Mouse (Mus musculus): ENCODE measurements at regions not wholly inside any gene's neighbourhood (a gene's known extent, or its start where the extent isn't known, plus 50 kb on each side); places are given as distances from the start of the nearest gene placed in this dataset.

- Histone ChIP-seq H3K4me2 (ENCODE audit: low read length) (no peak overlapping the region), H3K4me3 (replicated peaks; ENCODE audit: low read depth, low read length) (no peak overlapping the region), H3K36me3 (ENCODE audit: control insufficient read depth, insufficient read depth, low read length) (no peaks in the 10 kb centered on the region), H3K9ac (replicated peaks; ENCODE audit: low read length) (no peak overlapping the region), H3K4me1 (ENCODE audit: control insufficient read depth, insufficient read depth, low read length) (no peaks in the 10 kb centered on the region), H3K9me3 (ENCODE audit: control insufficient read depth, low read length) (no peaks in the 10 kb centered on the region), H3K27me3 (ENCODE audit: control insufficient read depth, insufficient read depth, low read length) (no peaks in the 10 kb centered on the region), H3K27ac (replicated peaks; ENCODE audit: low read depth, low read length) (no peak overlapping the region)
- ATAC-seq (ENCODE audit: low FRiP score, low TSS enrichment) (no peak), DNase-seq (no peak)
- 68% methylated on average over 6 of the region's 6 CpGs for WGBS
Observed at GRCm38 (mm10) chr9:59198221-59198875, 93.0 kb upstream of the Adpgk start.

GRCm38 (mm10) chr9:59197506-59197905 is 93.9 kb upstream of the Adpgk start:
- H3K9me3 ChIP-seq (ENCODE audit: control insufficient read depth, low read length): no peaks in the 10 kb centered on the region
- no peak overlapping the region for H3K27ac ChIP-seq (replicated peaks; ENCODE audit: low read depth, low read length)
- H3K36me3 ChIP-seq (ENCODE audit: control insufficient read depth, insufficient read depth, low read length): no peaks in the 10 kb centered on the region
- H3K9ac ChIP-seq (replicated peaks; ENCODE audit: low read length): no peak overlapping the region
- 82% methylated on average over 12 of the region's 12 CpGs for WGBS
- ATAC-seq (ENCODE audit: low FRiP score, low TSS enrichment): no peak
- no peaks in the 10 kb centered on the region for H3K4me1 ChIP-seq (ENCODE audit: control insufficient read depth, insufficient read depth, low read length)
- DNase-seq: no peak
- H3K4me3 ChIP-seq (replicated peaks; ENCODE audit: low read depth, low read length): no peak overlapping the region
- H3K4me2 ChIP-seq (ENCODE audit: low read length): no peak overlapping the region
- no peaks in the 10 kb centered on the region for H3K27me3 ChIP-seq (ENCODE audit: control insufficient read depth, insufficient read depth, low read length)

GRCm38 (mm10) chr9:59193971-59194370 is 97.4 kb upstream of the Adpgk start:
- Histone ChIP-seq H3K4me2 (ENCODE audit: low read length) (no peak overlapping the region), H3K27ac (replicated peaks; ENCODE audit: low read depth, low read length) (no peak overlapping the region), H3K9me3 (ENCODE audit: control insufficient read depth, low read length) (no peaks in the 10 kb centered on the region), H3K36me3 (ENCODE audit: control insufficient read depth, insufficient read depth, low read length) (no peaks in the 10 kb centered on the region), H3K4me1 (ENCODE audit: control insufficient read depth, insufficient read depth, low read length) (peaks cover 3% of the 10 kb centered on the region; the same call in 1 of the 2 replicates), H3K9ac (replicated peaks; ENCODE audit: low read length) (no peak overlapping the region), H3K27me3 (ENCODE audit: control insufficient read depth, insufficient read depth, low read length) (no peaks in the 10 kb centered on the region), H3K4me3 (replicated peaks; ENCODE audit: low read depth, low read length) (no peak overlapping the region)
- 91% methylated on average over 11 of the region's 11 CpGs for WGBS
- DNase-seq (no peak), ATAC-seq (ENCODE audit: low FRiP score, low TSS enrichment) (no peak)

- H3K27ac ChIP-seq (replicated peaks; ENCODE audit: low read depth, low read length): no peak overlapping the region; the same call in 1 of the 2 replicates
- H3K27me3 ChIP-seq (ENCODE audit: control insufficient read depth, insufficient read depth, low read length): no peaks in the 10 kb centered on the region
- H3K36me3 ChIP-seq (ENCODE audit: control insufficient read depth, insufficient read depth, low read length): no peaks in the 10 kb centered on the region
- no peak overlapping the region for H3K9ac ChIP-seq (replicated peaks; ENCODE audit: low read length)
- ATAC-seq (ENCODE audit: low FRiP score, low TSS enrichment) (no peak), DNase-seq (peak; percentile 29)
- peaks cover 3% of the 10 kb centered on the region; the same call in 1 of the 2 replicates for H3K4me1 ChIP-seq (ENCODE audit: control insufficient read depth, insufficient read depth, low read length)
- 65% methylated on average over 9 of the region's 9 CpGs for WGBS
- H3K4me2 ChIP-seq (ENCODE audit: low read length): no peak overlapping the region
- H3K9me3 ChIP-seq (ENCODE audit: control insufficient read depth, low read length): no peaks in the 10 kb centered on the region
- H3K4me3 ChIP-seq (replicated peaks; ENCODE audit: low read depth, low read length): no peak overlapping the region
Observed at GRCm38 (mm10) chr9:59189141-59189540, 102.2 kb upstream of the Adpgk start.

GRCm38 (mm10) chr9:59188411-59188810 is 102.9 kb upstream of the Adpgk start:
- H3K27ac ChIP-seq (replicated peaks; ENCODE audit: low read depth, low read length): no peak overlapping the region
- no peak overlapping the region for H3K4me2 ChIP-seq (ENCODE audit: low read length)
- peaks cover 3% of the 10 kb centered on the region; the same call in 1 of the 2 replicates for H3K4me1 ChIP-seq (ENCODE audit: control insufficient read depth, insufficient read depth, low read length)
- no peak overlapping the region for H3K4me3 ChIP-seq (replicated peaks; ENCODE audit: low read depth, low read length)
- H3K36me3 ChIP-seq (ENCODE audit: control insufficient read depth, insufficient read depth, low read length): no peaks in the 10 kb centered on the region
- no peak overlapping the region for H3K9ac ChIP-seq (replicated peaks; ENCODE audit: low read length)
- DNase-seq (no peak), ATAC-seq (ENCODE audit: low FRiP score, low TSS enrichment) (no peak)
- H3K9me3 ChIP-seq (ENCODE audit: control insufficient read depth, low read length): no peaks in the 10 kb centered on the region
- WGBS: 68% methylated on average over 4 of the region's 4 CpGs
- H3K27me3 ChIP-seq (ENCODE audit: control insufficient read depth, insufficient read depth, low read length): no peaks in the 10 kb centered on the region

- ATAC-seq (ENCODE audit: low FRiP score, low TSS enrichment) (no peak), DNase-seq (no peak)
- no peak overlapping the region for H3K9ac ChIP-seq (replicated peaks; ENCODE audit: low read length)
- WGBS: 74% methylated on average over 4 of the region's 4 CpGs
- no peaks in the 10 kb centered on the region for H3K36me3 ChIP-seq (ENCODE audit: control insufficient read depth, insufficient read depth, low read length)
- no peak overlapping the region for H3K27ac ChIP-seq (replicated peaks; ENCODE audit: low read depth, low read length)
- no peaks in the 10 kb centered on the region for H3K9me3 ChIP-seq (ENCODE audit: control insufficient read depth, low read length)
- no peaks in the 10 kb centered on the region for H3K27me3 ChIP-seq (ENCODE audit: control insufficient read depth, insufficient read depth, low read length)
- peaks cover 3% of the 10 kb centered on the region; the same call in 1 of the 2 replicates for H3K4me1 ChIP-seq (ENCODE audit: control insufficient read depth, insufficient read depth, low read length)
- H3K4me2 ChIP-seq (ENCODE audit: low read length): no peak overlapping the region
- H3K4me3 ChIP-seq (replicated peaks; ENCODE audit: low read depth, low read length): no peak overlapping the region
Observed at GRCm38 (mm10) chr9:59186326-59186725, 105.0 kb upstream of the Adpgk start.

GRCm38 (mm10) chr9:59184089-59184488 is 107.3 kb upstream of the Adpgk start:
- DNase-seq (no peak), ATAC-seq (ENCODE audit: low FRiP score, low TSS enrichment) (no peak)
- Histone ChIP-seq H3K4me2 (ENCODE audit: low read length) (no peak overlapping the region), H3K36me3 (ENCODE audit: control insufficient read depth, insufficient read depth, low read length) (no peaks in the 10 kb centered on the region), H3K4me3 (replicated peaks; ENCODE audit: low read depth, low read length) (no peak overlapping the region), H3K27me3 (ENCODE audit: control insufficient read depth, insufficient read depth, low read length) (no peaks in the 10 kb centered on the region), H3K27ac (replicated peaks; ENCODE audit: low read depth, low read length) (no peak overlapping the region), H3K9ac (replicated peaks; ENCODE audit: low read length) (no peak overlapping the region), H3K4me1 (ENCODE audit: control insufficient read depth, insufficient read depth, low read length) (no peaks in the 10 kb centered on the region), H3K9me3 (ENCODE audit: control insufficient read depth, low read length) (no peaks in the 10 kb centered on the region)
- 58% methylated on average over 3 of the region's 3 CpGs for WGBS

GRCm38 (mm10) chr9:59182906-59183305 is 108.5 kb upstream of the Adpgk start:
- Histone ChIP-seq H3K27ac (replicated peaks; ENCODE audit: low read depth, low read length) (no peak overlapping the region), H3K4me1 (ENCODE audit: control insufficient read depth, insufficient read depth, low read length) (no peaks in the 10 kb centered on the region), H3K36me3 (ENCODE audit: control insufficient read depth, insufficient read depth, low read length) (no peaks in the 10 kb centered on the region), H3K9ac (replicated peaks; ENCODE audit: low read length) (no peak overlapping the region), H3K4me3 (replicated peaks; ENCODE audit: low read depth, low read length) (no peak overlapping the region), H3K9me3 (ENCODE audit: control insufficient read depth, low read length) (no peaks in the 10 kb centered on the region), H3K27me3 (ENCODE audit: control insufficient read depth, insufficient read depth, low read length) (no peaks in the 10 kb centered on the region), H3K4me2 (ENCODE audit: low read length) (no peak overlapping the region)
- WGBS: 83% methylated on average over 6 of the region's 6 CpGs
- no peak for DNase-seq
- no peak for ATAC-seq (ENCODE audit: low FRiP score, low TSS enrichment)

- Histone ChIP-seq H3K27me3 (ENCODE audit: control insufficient read depth, insufficient read depth, low read length) (no peaks in the 10 kb centered on the region), H3K27ac (replicated peaks; ENCODE audit: low read depth, low read length) (no peak overlapping the region), H3K9ac (replicated peaks; ENCODE audit: low read length) (no peak overlapping the region), H3K36me3 (ENCODE audit: control insufficient read depth, insufficient read depth, low read length) (no peaks in the 10 kb centered on the region), H3K4me2 (ENCODE audit: low read length) (no peak overlapping the region), H3K4me3 (replicated peaks; ENCODE audit: low read depth, low read length) (no peak overlapping the region), H3K9me3 (ENCODE audit: control insufficient read depth, low read length) (no peaks in the 10 kb centered on the region), H3K4me1 (ENCODE audit: control insufficient read depth, insufficient read depth, low read length) (no peaks in the 10 kb centered on the region)
- 89% methylated on average over 8 of the region's 8 CpGs for WGBS
- no peak for DNase-seq
- ATAC-seq (ENCODE audit: low FRiP score, low TSS enrichment): no peak
Observed at GRCm38 (mm10) chr9:59182490-59182889, 108.9 kb upstream of the Adpgk start.
